Mouse (Mus musculus): Measurements from ENCODE around the gene Gna14.
A peak's percentile ranks its signal among the peaks of the same experiment; 100 is the strongest.

DNA sequence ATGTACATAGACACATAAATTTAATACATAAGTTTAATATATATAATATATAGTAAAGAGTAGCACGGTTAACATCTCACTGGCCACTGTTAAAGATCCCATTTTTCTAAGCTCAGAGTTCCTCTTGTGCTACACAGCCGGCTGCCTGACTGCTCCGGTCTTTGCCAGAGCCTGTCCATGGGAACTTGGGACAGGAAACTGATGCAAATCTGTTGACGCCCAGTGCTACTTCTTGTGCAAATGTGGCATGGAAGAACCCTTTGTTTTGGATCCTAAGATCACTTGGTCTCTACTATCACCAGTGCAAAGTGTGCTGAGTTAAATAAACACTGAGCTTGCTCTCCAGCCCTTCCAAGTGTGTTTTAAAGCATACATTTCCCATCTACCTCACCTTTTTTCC, 29.2 kb downstream of the Gna14 start:
- no peak for TF ChIP-seq POLR2A (IDR thresholded peaks at IDR 0.05; ENCODE audit: insufficient read depth, low read length)
- peak; percentile 92 for TF ChIP-seq EP300 (IDR thresholded peaks at IDR 0.05; ENCODE audit: insufficient read depth, low read depth, low read length)
- no peak for TF ChIP-seq CTCF (IDR thresholded peaks at IDR 0.05; ENCODE audit: low read depth, low read length)
